Mouse (Mus musculus) heart, embryonic 12.5 days (tissue): ENCODE data around the gene Ece1. TPM values are rescaled to one million over a fixed set of nuclear protein-coding genes. Genes with fewer than 3 reads are reported as not detected.
A peak's percentile ranks its signal among the peaks of the same experiment; 100 is the strongest.

Experiments
- ATAC-seq: fragments of 200-750 bp; cut with Nextera tagmentation; 2 replicates; pipeline ENCODE4 v1.8.0; 2017; ENCODE audit warnings: moderate TSS enrichment, moderate library complexity; ENCODE audit not compliant: insufficient number of reproducible peaks, low FRiP score
- H3K27ac ChIP-seq: fragments of 300-500 bp; sonication (generic); 2 replicates; pipeline ENCODE4 v1.5.1; 2016; ENCODE audit warnings: mild to moderate bottlenecking, moderate library complexity; ENCODE audit not compliant: poor library complexity, severe bottlenecking
- H3K27me3 ChIP-seq: fragments of 300-500 bp; sonication (generic); replicated peaks from 2 replicates; pipeline ENCODE4 v1.6.1; 2016; ENCODE audit warnings: mild to moderate bottlenecking, moderate library complexity
- H3K36me3 ChIP-seq: fragments of 300-500 bp; sonication (generic); 2 replicates; pipeline ENCODE4 v1.6.1; 2016; ENCODE audit warnings: mild to moderate bottlenecking, moderate library complexity
- H3K4me1 ChIP-seq: fragments of 300-500 bp; sonication (generic); replicated peaks from 2 replicates; pipeline ENCODE4 v1.6.1; 2016; ENCODE audit warnings: mild to moderate bottlenecking
- H3K4me2 ChIP-seq: fragments of 300-500 bp; sonication (generic); 2 replicates; pipeline ENCODE4 v1.6.1; 2016; ENCODE audit warnings: mild to moderate bottlenecking, moderate library complexity
- H3K4me3 ChIP-seq: fragments of 300-500 bp; sonication (generic); 2 replicates; pipeline ENCODE4 v1.5.1; 2016; ENCODE audit warnings: mild to moderate bottlenecking
- H3K9ac ChIP-seq: fragments of 300-500 bp; sonication (generic); 2 replicates; pipeline ENCODE4 v1.6.1; 2016; ENCODE audit warnings: mild to moderate bottlenecking, moderate library complexity
- H3K9me3 ChIP-seq: fragments of 300-500 bp; sonication (generic); replicated peaks from 2 replicates; pipeline ENCODE4 v1.6.1; 2016; ENCODE audit warnings: mild to moderate bottlenecking, moderate library complexity
- WGBS: fragments of 180-500 bp; shearing (Covaris S2); methylation state at CpG from one replicate; pipeline ENCODE4 v1.1.7; 2016; 5-methylcytosine and 5-hydroxymethylcytosine counted together
- polyA plus RNA-seq: library from polyadenylated mRNA; unstranded; fragments of >200 nt; fragmentation: Nextera tagmentation; extraction: Ambion mirVana; gene quantifications from 2 replicates; pipeline ENCODE4 v1.2.1, GENCODE M21; 2016

The Ece1 gene
- polyA plus RNA-seq, 1 experiment from 2014 or later, result 122 TPM

- H3K4me1 ChIP-seq, result peaks cover 71% of the 10 kb centered on the region
- H3K9me3 ChIP-seq, result no peaks in the 10 kb centered on the region
- no peak overlapping the region for H3K4me3 ChIP-seq
- no peak overlapping the region for H3K9ac ChIP-seq
- H3K4me2 ChIP-seq, result peak overlapping the region; percentile 56
- peak; percentile 7; the same call in 1 of the 2 replicates for ATAC-seq
- WGBS, result 8% methylated on average over 9 of the region's 9 CpGs
- H3K27me3 ChIP-seq, result no peaks in the 10 kb centered on the region
- peaks cover 40% of the 10 kb centered on the region for H3K36me3 ChIP-seq
- peak overlapping the region; percentile 90 for H3K27ac ChIP-seq
Observed at GRCm38 (mm10) chr4:137930500-137931008, 68.5 kb downstream of the Ece1 start.

GRCm38 (mm10) chr4:137931009-137931757, 69.1 kb downstream of the Ece1 start:
- Histone ChIP-seq H3K9ac (0 out of 2 replicates have a peak overlapping the region, but pooled peaks have one; percentile 21), H3K27me3 (no peaks in the 10 kb centered on the region), H3K9me3 (no peaks in the 10 kb centered on the region), H3K36me3 (peaks cover 43% of the 10 kb centered on the region), H3K4me2 (peak overlapping the region; percentile 56), H3K4me1 (peaks cover 65% of the 10 kb centered on the region), H3K4me3 (no peak overlapping the region), H3K27ac (peak overlapping the region; percentile 90)
- peak; percentile 86 for ATAC-seq
- 2% methylated on average over 18 of the region's 18 CpGs for WGBS

GRCm38 (mm10) chr4:137932554-137933178, 70.6 kb downstream of the Ece1 start:
- peak overlapping the region; percentile 90 for H3K27ac ChIP-seq
- H3K9me3 ChIP-seq, result no peaks in the 10 kb centered on the region
- no peak overlapping the region for H3K9ac ChIP-seq
- peaks cover 55% of the 10 kb centered on the region for H3K4me1 ChIP-seq
- 61% methylated on average over 6 of the region's 6 CpGs for WGBS
- H3K36me3 ChIP-seq, result peaks cover 50% of the 10 kb centered on the region
- ATAC-seq, result no peak
- H3K4me3 ChIP-seq, result no peak overlapping the region
- 0 out of 2 replicates have a peak, but pooled peaks cover 3% of the 10 kb centered on the region for H3K27me3 ChIP-seq
- H3K4me2 ChIP-seq, result no peak overlapping the region

GRCm38 (mm10) chr4:137933328-137933727, 71.3 kb downstream of the Ece1 start:
- H3K4me3 ChIP-seq, result no peak overlapping the region
- peaks cover 50% of the 10 kb centered on the region for H3K36me3 ChIP-seq
- no peak overlapping the region for H3K9ac ChIP-seq
- H3K4me1 ChIP-seq, result peaks cover 49% of the 10 kb centered on the region
- H3K27me3 ChIP-seq, result 0 out of 2 replicates have a peak, but pooled peaks cover 3% of the 10 kb centered on the region
- ATAC-seq, result no peak
- no peak overlapping the region for H3K4me2 ChIP-seq
- 28% methylated on average over 5 of the region's 5 CpGs for WGBS
- H3K9me3 ChIP-seq, result no peaks in the 10 kb centered on the region
- H3K27ac ChIP-seq, result no peak overlapping the region

- Histone ChIP-seq H3K4me3 (no peak overlapping the region), H3K27me3 (0 out of 2 replicates have a peak, but pooled peaks cover 3% of the 10 kb centered on the region), H3K36me3 (peaks cover 78% of the 10 kb centered on the region), H3K9ac (no peak overlapping the region; the same call in 1 of the 2 replicates), H3K27ac (no peak overlapping the region), H3K4me1 (peaks cover 21% of the 10 kb centered on the region), H3K4me2 (no peak overlapping the region), H3K9me3 (no peaks in the 10 kb centered on the region)
- WGBS, result 83% methylated on average over 4 of the region's 4 CpGs
- ATAC-seq, result no peak
Observed at GRCm38 (mm10) chr4:137936134-137936533, 74.1 kb downstream of the Ece1 start.

- Histone ChIP-seq H3K4me3 (no peak overlapping the region), H3K27ac (no peak overlapping the region), H3K9ac (no peak overlapping the region), H3K36me3 (peaks cover 98% of the 10 kb centered on the region), H3K27me3 (0 out of 2 replicates have a peak, but pooled peaks cover 3% of the 10 kb centered on the region), H3K4me2 (no peak overlapping the region), H3K9me3 (no peaks in the 10 kb centered on the region), H3K4me1 (peaks cover 14% of the 10 kb centered on the region)
- ATAC-seq, result no peak
- WGBS, result 89% methylated on average over 10 of the region's 10 CpGs
Observed at GRCm38 (mm10) chr4:137940061-137940460, 78.0 kb downstream of the Ece1 start.

GRCm38 (mm10) chr4:137941131-137941844, 79.3 kb downstream of the Ece1 start:
- H3K27me3 ChIP-seq, result 0 out of 2 replicates have a peak, but pooled peaks cover 3% of the 10 kb centered on the region
- H3K27ac ChIP-seq, result no peak overlapping the region
- H3K4me1 ChIP-seq, result peaks cover 14% of the 10 kb centered on the region
- H3K9me3 ChIP-seq, result no peaks in the 10 kb centered on the region; the same call in 1 of the 2 replicates
- WGBS, result 89% methylated on average over 12 of the region's 12 CpGs
- no peak overlapping the region for H3K4me3 ChIP-seq
- ATAC-seq, result no peak
- H3K4me2 ChIP-seq, result no peak overlapping the region
- no peak overlapping the region for H3K9ac ChIP-seq
- H3K36me3 ChIP-seq, result peaks cover 98% of the 10 kb centered on the region

- Histone ChIP-seq H3K9ac (no peak overlapping the region), H3K36me3 (peaks cover 98% of the 10 kb centered on the region), H3K4me2 (no peak overlapping the region), H3K27ac (no peak overlapping the region), H3K4me3 (no peak overlapping the region), H3K4me1 (peaks cover 14% of the 10 kb centered on the region), H3K27me3 (0 out of 2 replicates have a peak, but pooled peaks cover 2% of the 10 kb centered on the region), H3K9me3 (no peaks in the 10 kb centered on the region; the same call in 1 of the 2 replicates)
- no peak for ATAC-seq
- 70% methylated on average over 17 of the region's 17 CpGs for WGBS
Observed at GRCm38 (mm10) chr4:137941871-137942781, 80.1 kb downstream of the Ece1 start.

GRCm38 (mm10) chr4:137942782-137943486, 80.9 kb downstream of the Ece1 start:
- Histone ChIP-seq H3K27ac (no peak overlapping the region), H3K4me1 (peaks cover 14% of the 10 kb centered on the region), H3K27me3 (no peaks in the 10 kb centered on the region), H3K4me2 (no peak overlapping the region), H3K9me3 (no peaks in the 10 kb centered on the region; the same call in 1 of the 2 replicates), H3K9ac (no peak overlapping the region), H3K36me3 (peaks cover 98% of the 10 kb centered on the region), H3K4me3 (no peak overlapping the region)
- WGBS, result 66% methylated on average over 9 of the region's 9 CpGs
- no peak for ATAC-seq

GRCm38 (mm10) chr4:137943540-137943939, 81.5 kb downstream of the Ece1 start:
- Histone ChIP-seq H3K36me3 (peaks cover 98% of the 10 kb centered on the region), H3K4me1 (peaks cover 14% of the 10 kb centered on the region), H3K27me3 (no peaks in the 10 kb centered on the region), H3K9ac (no peak overlapping the region), H3K4me3 (no peak overlapping the region), H3K9me3 (no peaks in the 10 kb centered on the region; the same call in 1 of the 2 replicates), H3K4me2 (no peak overlapping the region), H3K27ac (no peak overlapping the region)
- ATAC-seq, result no peak
- WGBS, result 67% methylated on average over 10 of the region's 10 CpGs
